Mouse (Mus musculus) right cerebral cortex, postnatal 10 days (tissue): Measurements from ENCODE around the gene Armh3.
"Not testable (repeated sequence)": the region's sequence is repeated elsewhere in the genome, so short reads cannot be mapped to it uniquely, and the experiment has no call there.

ENCODE experiments used
- DNase-seq, 2 experiments: peaks; one replicate each; pipeline ENCODE4 v3.0.0; 2021; ENCODE audit warnings: low spot score in 2 of 2

Armh3 gene

DNA sequence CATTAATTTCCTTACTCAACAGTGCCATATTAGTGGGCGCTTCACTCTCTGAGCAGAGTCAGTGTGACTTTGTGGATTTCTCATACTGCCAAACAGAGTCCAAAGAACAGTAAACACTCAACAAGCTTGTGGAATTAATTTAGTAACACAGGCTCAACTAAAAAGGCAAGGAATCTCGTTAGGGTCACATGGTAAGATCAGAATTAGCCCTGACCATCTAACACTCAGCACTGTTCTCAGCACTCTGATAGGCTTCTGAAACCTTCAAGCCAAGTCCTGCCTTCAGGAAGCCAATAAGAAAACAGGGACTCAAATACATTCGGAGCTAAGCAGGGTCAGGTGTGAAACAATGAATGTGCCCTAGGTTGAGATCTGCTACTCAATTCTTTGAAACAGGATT lies 172.1 kb downstream of the Armh3 start:
- no peak for DNase-seq

- peak in 1 of 2 experiments; percentile 49 for DNase-seq
Measured at GRCm38 (mm10) chr19:45821832-45822231, 176.5 kb downstream of the Armh3 start.

GRCm38 (mm10) chr19:45817816-45818490 lies 180.3 kb downstream of the Armh3 start:
- peak; percentile 47 to 70 for DNase-seq

GRCm38 (mm10) chr19:45816727-45817126 lies 181.6 kb downstream of the Armh3 start:
- DNase-seq, result no peak

DNA sequence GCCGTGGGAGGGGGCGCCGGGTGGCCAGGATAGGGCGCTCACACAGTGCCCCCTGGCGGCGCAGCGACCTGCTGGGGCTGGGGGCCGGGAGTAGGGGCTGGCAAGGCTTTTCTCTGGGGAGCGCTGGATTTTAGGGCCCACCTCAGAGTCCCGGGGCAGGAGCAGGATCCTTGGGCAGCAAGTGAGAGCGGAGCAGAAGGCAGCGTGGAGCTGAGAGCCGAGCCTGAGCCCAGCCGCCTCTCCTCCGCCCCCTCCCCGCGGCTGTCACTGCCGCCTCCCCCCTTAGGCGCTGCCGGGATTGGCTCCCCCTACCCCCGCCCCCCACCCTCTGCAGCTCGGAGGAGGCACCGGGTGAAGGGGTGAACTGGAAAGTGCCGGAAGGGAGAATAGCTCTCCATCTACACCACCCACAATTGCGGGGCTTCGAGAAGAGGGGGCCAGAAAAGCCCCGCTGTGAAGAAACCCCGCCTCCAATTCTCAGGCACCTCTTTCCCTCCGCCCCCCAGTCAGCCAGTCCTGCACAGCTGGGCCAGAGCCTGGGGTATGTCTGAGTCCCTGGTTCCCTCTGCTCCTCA lies 182.4 kb downstream of the Armh3 start, which contains the start of gene Kcnip2:
Gene Kcnip2 (minus strand): TSS at position 231 of the 575 bp plus-strand sequence.
- peak; percentile 73 to 75 for DNase-seq

DNA sequence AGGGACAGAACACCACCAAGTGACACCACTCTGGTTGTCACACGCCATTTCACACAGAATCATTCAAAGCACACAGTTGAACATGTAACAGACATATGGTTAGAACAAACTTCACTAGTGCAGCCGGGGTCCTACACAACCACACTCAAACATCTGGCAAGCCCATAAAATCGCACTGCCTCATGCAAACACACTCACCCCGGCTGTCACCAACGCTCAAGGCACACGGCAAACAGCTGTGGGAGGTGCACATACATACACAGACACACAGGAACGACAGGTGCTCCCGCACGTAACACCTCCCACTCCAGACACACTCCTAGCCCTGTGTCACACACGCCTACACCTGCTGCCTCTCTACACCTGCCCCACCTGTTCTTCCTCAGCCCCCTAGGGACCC lies 183.1 kb downstream of the Armh3 start:
- DNase-seq, result peak; percentile 48 to 59

GRCm38 (mm10) chr19:45813801-45814200 lies 184.5 kb downstream of the Armh3 start:
- DNase-seq, result no peak

GRCm38 (mm10) chr19:45813263-45813662 lies 185.0 kb downstream of the Armh3 start:
- DNase-seq, result peak; percentile 91 to 94

DNA sequence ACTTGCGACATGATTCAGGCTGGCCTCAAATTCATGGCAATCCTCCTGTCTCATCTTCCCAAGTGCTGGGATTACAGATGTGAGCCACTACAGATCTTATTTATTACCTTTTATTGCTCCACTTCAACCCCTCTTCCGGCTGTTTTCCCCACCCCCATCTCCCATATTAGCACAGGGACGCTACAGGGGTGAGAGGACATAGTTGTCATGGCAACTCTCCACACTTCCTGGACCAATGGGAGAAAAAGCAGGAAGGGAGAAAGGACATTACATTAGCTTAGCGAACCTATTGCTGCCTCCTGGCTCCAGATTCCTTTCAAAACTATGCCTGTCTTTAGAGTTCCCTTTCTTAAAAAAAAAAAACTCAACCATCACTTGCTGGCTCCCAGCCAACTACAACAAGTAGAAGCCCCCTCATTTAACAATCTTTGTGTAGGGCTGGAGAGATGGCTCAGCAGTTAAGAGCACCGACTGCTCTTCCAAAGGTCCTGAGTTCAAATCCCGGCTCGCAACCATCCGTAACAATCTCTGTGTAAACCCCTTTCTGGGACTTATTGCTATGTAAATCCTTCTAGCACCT lies 185.5 kb downstream of the Armh3 start:
- no peak for DNase-seq

- peak in 1 of 2 experiments; percentile 50 for DNase-seq
Measured at GRCm38 (mm10) chr19:45812115-45812514, 186.2 kb downstream of the Armh3 start.

- DNase-seq, result no peak
Measured at GRCm38 (mm10) chr19:45811028-45811674, 187.1 kb downstream of the Armh3 start.

GRCm38 (mm10) chr19:45807732-45808131 lies 190.6 kb downstream of the Armh3 start:
- no peak for DNase-seq

DNA sequence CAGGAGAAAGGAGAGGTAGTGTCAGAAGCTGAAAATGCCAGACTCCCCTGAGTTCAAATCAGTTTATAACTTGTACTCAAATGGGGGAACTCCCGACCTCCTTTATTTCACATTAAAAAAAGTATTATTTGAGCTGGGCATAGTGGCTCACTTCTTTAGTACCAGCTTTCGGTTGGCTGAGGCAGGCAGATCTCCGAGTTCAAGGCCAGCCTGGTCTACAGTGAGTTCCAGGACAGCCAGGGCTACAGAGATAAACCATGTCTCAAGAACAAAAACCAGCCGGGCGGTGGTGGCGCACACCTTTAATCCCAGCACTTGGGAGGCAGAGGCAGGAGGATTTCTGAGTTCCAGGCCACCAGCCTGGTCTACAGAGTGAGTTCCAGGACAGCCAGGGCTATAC lies 192.5 kb downstream of the Armh3 start:
- not testable (repeated sequence) for DNase-seq

GRCm38 (mm10) chr19:45804593-45805368 lies 193.5 kb downstream of the Armh3 start:
- DNase-seq, result no peak

- no peak for DNase-seq
Measured at GRCm38 (mm10) chr19:45803408-45803807, 194.9 kb downstream of the Armh3 start.

- DNase-seq, result no peak
Measured at GRCm38 (mm10) chr19:45802702-45803101, 195.6 kb downstream of the Armh3 start.

GRCm38 (mm10) chr19:45796879-45797278 lies 201.4 kb downstream of the Armh3 start:
- DNase-seq, result no peak

GRCm38 (mm10) chr19:45796061-45796556 lies 202.2 kb downstream of the Armh3 start:
- no peak for DNase-seq

GRCm38 (mm10) chr19:45795406-45795944 lies 202.8 kb downstream of the Armh3 start:
- no peak for DNase-seq

GRCm38 (mm10) chr19:45794718-45795117 lies 203.6 kb downstream of the Armh3 start:
- no peak for DNase-seq

GRCm38 (mm10) chr19:45792404-45792803 lies 205.9 kb downstream of the Armh3 start:
- no peak for DNase-seq
